Mouse (Mus musculus): ENCODE measurements around the gene Pno1. TPM values are rescaled to one million over a fixed set of nuclear protein-coding genes. Genes with fewer than 3 reads are reported as not detected.

Pno1 gene
- polyA plus RNA-seq, 1 experiment from 2014 or later, result 128 TPM

GRCm38 (mm10) chr11:17170938-17171729 lies 40.2 kb downstream of the Pno1 start:
- WGBS, result 97% methylated on average over 1 of the region's 1 CpGs
- no peak overlapping the region for H3K4me2 ChIP-seq (ENCODE audit: low read depth, low read length)
- H3K27ac ChIP-seq (replicated peaks; ENCODE audit: low read depth, low read length), result no peak overlapping the region
- H3K9me3 ChIP-seq (replicated peaks; ENCODE audit: control insufficient read depth, low read length), result no peaks in the 10 kb centered on the region
- no peak for DNase-seq (ENCODE audit: low spot score)
- H3K9ac ChIP-seq (replicated peaks; ENCODE audit: low read length), result no peak overlapping the region
- no peaks in the 10 kb centered on the region for H3K4me1 ChIP-seq (ENCODE audit: control insufficient read depth, insufficient read depth, low read length)
- no peak overlapping the region for H3K4me3 ChIP-seq (ENCODE audit: low read depth, low read length)
- H3K36me3 ChIP-seq (replicated peaks; ENCODE audit: control insufficient read depth, insufficient read depth, low read depth, low read length), result no peaks in the 10 kb centered on the region
- ATAC-seq (replicated peaks; ENCODE audit: insufficient number of reproducible peaks, low FRiP score, low TSS enrichment, low read depth), result no peak
- H3K27me3 ChIP-seq (ENCODE audit: control insufficient read depth, insufficient read depth, low read length), result no peaks in the 10 kb centered on the region

DNA sequence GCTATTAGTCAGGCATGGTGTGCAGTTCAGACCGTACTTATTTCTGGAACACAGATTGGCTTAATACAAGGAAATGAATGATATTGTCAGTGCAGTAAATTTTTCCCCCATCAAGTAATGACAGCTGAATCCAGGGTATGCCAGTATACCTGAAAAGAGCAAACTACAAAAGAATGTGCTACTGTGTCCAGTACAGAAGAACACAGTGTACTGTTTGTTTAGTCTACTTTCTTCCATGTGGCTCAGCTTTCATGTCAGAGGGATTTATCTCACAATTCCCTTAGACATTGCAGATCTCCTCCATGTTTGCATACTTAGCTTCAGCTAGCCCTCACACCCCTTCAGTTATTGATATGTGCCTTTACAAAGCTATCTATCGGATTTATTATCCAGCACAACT lies 42.1 kb downstream of the Pno1 start:
- H3K9me3 ChIP-seq (replicated peaks; ENCODE audit: control insufficient read depth, low read length), result no peaks in the 10 kb centered on the region
- H3K36me3 ChIP-seq (replicated peaks; ENCODE audit: control insufficient read depth, insufficient read depth, low read depth, low read length), result no peaks in the 10 kb centered on the region
- H3K4me1 ChIP-seq (ENCODE audit: control insufficient read depth, insufficient read depth, low read length), result no peaks in the 10 kb centered on the region
- H3K27me3 ChIP-seq (ENCODE audit: control insufficient read depth, insufficient read depth, low read length), result no peaks in the 10 kb centered on the region
- no peak overlapping the region for H3K9ac ChIP-seq (replicated peaks; ENCODE audit: low read length)
- no peak overlapping the region for H3K4me3 ChIP-seq (ENCODE audit: low read depth, low read length)
- 87% methylated on average over 2 of the region's 2 CpGs for WGBS
- no peak overlapping the region for H3K4me2 ChIP-seq (ENCODE audit: low read depth, low read length)
- no peak overlapping the region for H3K27ac ChIP-seq (replicated peaks; ENCODE audit: low read depth, low read length)
- no peak for DNase-seq (ENCODE audit: low spot score)
- no peak for ATAC-seq (replicated peaks; ENCODE audit: insufficient number of reproducible peaks, low FRiP score, low TSS enrichment, low read depth)

DNA sequence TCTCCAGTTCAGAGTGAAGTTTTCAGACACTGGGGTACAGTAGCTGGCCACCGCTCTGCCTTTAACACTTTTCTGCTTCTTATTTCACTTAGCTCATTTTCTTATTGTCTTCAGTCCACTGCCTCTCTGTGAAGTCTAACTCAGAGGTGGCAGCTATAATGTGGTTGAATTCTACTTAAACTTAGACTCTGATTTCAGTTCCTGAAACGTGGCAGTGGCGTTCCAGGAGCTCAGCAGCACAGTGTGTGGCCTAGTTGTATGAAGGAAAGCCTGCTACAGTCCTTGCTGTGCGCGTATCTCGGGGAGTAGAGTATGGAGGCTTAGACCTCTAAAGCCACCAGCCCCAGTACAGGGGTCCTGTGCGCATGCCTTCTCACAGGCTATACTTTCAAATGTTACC lies 44.7 kb downstream of the Pno1 start:
- no peak overlapping the region for H3K4me3 ChIP-seq (ENCODE audit: low read depth, low read length)
- no peak overlapping the region for H3K9ac ChIP-seq (replicated peaks; ENCODE audit: low read length)
- no peaks in the 10 kb centered on the region for H3K4me1 ChIP-seq (ENCODE audit: control insufficient read depth, insufficient read depth, low read length)
- no peak for DNase-seq (ENCODE audit: low spot score)
- 91% methylated on average over 7 of the region's 7 CpGs for WGBS
- no peaks in the 10 kb centered on the region for H3K9me3 ChIP-seq (replicated peaks; ENCODE audit: control insufficient read depth, low read length)
- H3K27ac ChIP-seq (replicated peaks; ENCODE audit: low read depth, low read length), result no peak overlapping the region
- H3K4me2 ChIP-seq (ENCODE audit: low read depth, low read length), result no peak overlapping the region
- no peaks in the 10 kb centered on the region for H3K27me3 ChIP-seq (ENCODE audit: control insufficient read depth, insufficient read depth, low read length)
- no peak for ATAC-seq (replicated peaks; ENCODE audit: insufficient number of reproducible peaks, low FRiP score, low TSS enrichment, low read depth)
- no peaks in the 10 kb centered on the region for H3K36me3 ChIP-seq (replicated peaks; ENCODE audit: control insufficient read depth, insufficient read depth, low read depth, low read length)

DNA sequence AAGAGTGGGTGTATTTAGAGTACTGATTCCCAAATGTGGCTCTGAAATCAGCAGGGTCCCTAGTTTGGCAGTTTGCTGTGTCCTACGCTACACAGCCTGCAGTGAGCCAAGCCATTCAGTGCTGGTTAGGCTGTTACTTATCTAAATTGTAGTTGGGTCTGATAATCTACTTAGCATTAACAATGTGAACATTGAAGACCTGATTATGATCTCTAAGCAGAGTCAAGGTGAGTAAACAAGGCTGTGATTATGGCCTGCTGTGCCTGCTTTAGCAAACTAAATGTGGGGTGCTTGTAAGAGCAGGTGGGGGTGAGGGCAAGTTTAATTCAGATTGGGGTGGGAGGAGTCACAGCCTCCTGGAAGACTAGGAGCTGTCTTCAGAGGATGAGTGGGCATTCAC lies 47.4 kb downstream of the Pno1 start:
- H3K9me3 ChIP-seq (replicated peaks; ENCODE audit: control insufficient read depth, low read length), result no peaks in the 10 kb centered on the region
- H3K36me3 ChIP-seq (replicated peaks; ENCODE audit: control insufficient read depth, insufficient read depth, low read depth, low read length), result no peaks in the 10 kb centered on the region
- DNase-seq (ENCODE audit: low spot score), result no peak
- ATAC-seq (replicated peaks; ENCODE audit: insufficient number of reproducible peaks, low FRiP score, low TSS enrichment, low read depth), result no peak
- H3K4me3 ChIP-seq (ENCODE audit: low read depth, low read length), result no peak overlapping the region
- H3K27me3 ChIP-seq (ENCODE audit: control insufficient read depth, insufficient read depth, low read length), result no peaks in the 10 kb centered on the region
- no peak overlapping the region for H3K4me2 ChIP-seq (ENCODE audit: low read depth, low read length)
- H3K27ac ChIP-seq (replicated peaks; ENCODE audit: low read depth, low read length), result no peak overlapping the region
- WGBS, result 82% methylated on average over 1 of the region's 1 CpGs
- no peak overlapping the region for H3K9ac ChIP-seq (replicated peaks; ENCODE audit: low read length)
- no peaks in the 10 kb centered on the region for H3K4me1 ChIP-seq (ENCODE audit: control insufficient read depth, insufficient read depth, low read length)

- H3K27me3 ChIP-seq (ENCODE audit: control insufficient read depth, insufficient read depth, low read length), result no peaks in the 10 kb centered on the region
- peak overlapping the region; percentile 95 for H3K27ac ChIP-seq (replicated peaks; ENCODE audit: low read depth, low read length)
- WGBS, result 2% methylated on average over 12 of the region's 12 CpGs
Measured at GRCm38 (mm10) chr11:17160242-17160641, 51.1 kb downstream of the Pno1 start.

GRCm38 (mm10) chr11:17159738-17160241 lies 51.6 kb downstream of the Pno1 start:
- WGBS, result under 1% methylated on average over 42 of the region's 46 CpGs
- no peaks in the 10 kb centered on the region for H3K27me3 ChIP-seq (ENCODE audit: control insufficient read depth, insufficient read depth, low read length)
- H3K27ac ChIP-seq (replicated peaks; ENCODE audit: low read depth, low read length), result peak overlapping the region; percentile 95
- H3K9me3 ChIP-seq (replicated peaks; ENCODE audit: control insufficient read depth, low read length), result no peaks in the 10 kb centered on the region
- ATAC-seq (replicated peaks; ENCODE audit: insufficient number of reproducible peaks, low FRiP score, low TSS enrichment, low read depth), result no peak; the same call in 1 of the 2 replicates
- H3K9ac ChIP-seq (replicated peaks; ENCODE audit: low read length), result peak overlapping the region; percentile 95
- peak overlapping the region; percentile 98 for H3K4me3 ChIP-seq (ENCODE audit: low read depth, low read length)
- no peaks in the 10 kb centered on the region for H3K36me3 ChIP-seq (replicated peaks; ENCODE audit: control insufficient read depth, insufficient read depth, low read depth, low read length)
- peak; percentile 29 for DNase-seq (ENCODE audit: low spot score)
- no peaks in the 10 kb centered on the region for H3K4me1 ChIP-seq (ENCODE audit: control insufficient read depth, insufficient read depth, low read length)
- peak overlapping the region; percentile 48 for H3K4me2 ChIP-seq (ENCODE audit: low read depth, low read length)

More at GRCm38 (mm10) chr11:17160242-17160641, 51.1 kb downstream of the Pno1 start:
- H3K9ac ChIP-seq (replicated peaks; ENCODE audit: low read length), result peak overlapping the region; percentile 95
- H3K36me3 ChIP-seq (replicated peaks; ENCODE audit: control insufficient read depth, insufficient read depth, low read depth, low read length), result no peaks in the 10 kb centered on the region
- ATAC-seq (replicated peaks; ENCODE audit: insufficient number of reproducible peaks, low FRiP score, low TSS enrichment, low read depth) (no peak), DNase-seq (ENCODE audit: low spot score) (peak; percentile 78)
- no peaks in the 10 kb centered on the region for H3K9me3 ChIP-seq (replicated peaks; ENCODE audit: control insufficient read depth, low read length)
- peak overlapping the region; percentile 48 for H3K4me2 ChIP-seq (ENCODE audit: low read depth, low read length)
- H3K4me3 ChIP-seq (ENCODE audit: low read depth, low read length), result peak overlapping the region; percentile 98
- H3K4me1 ChIP-seq (ENCODE audit: control insufficient read depth, insufficient read depth, low read length), result no peaks in the 10 kb centered on the region

GRCm38 (mm10) chr11:17158858-17159737 lies 52.3 kb downstream of the Pno1 start, which contains the start of gene Ppp3r1:
TSS of gene Ppp3r1 (plus strand) at chr11:17159263.
- under 1% methylated on average over 75 of the region's 89 CpGs for WGBS
- H3K27ac ChIP-seq (replicated peaks; ENCODE audit: low read depth, low read length), result peak within 1 kb of the TSS; percentile 95
- H3K4me3 ChIP-seq (ENCODE audit: low read depth, low read length), result peak within 1 kb of the TSS; percentile 98
- ATAC-seq (replicated peaks; ENCODE audit: insufficient number of reproducible peaks, low FRiP score, low TSS enrichment, low read depth) (peak; percentile 98), DNase-seq (ENCODE audit: low spot score) (peak; percentile 98)
- no peaks in the 10 kb centered on the region for H3K9me3 ChIP-seq (replicated peaks; ENCODE audit: control insufficient read depth, low read length)
- peak within 1 kb of the TSS; percentile 59 for H3K4me2 ChIP-seq (ENCODE audit: low read depth, low read length)
- no peaks in the 10 kb centered on the region for H3K27me3 ChIP-seq (ENCODE audit: control insufficient read depth, insufficient read depth, low read length)
- H3K4me1 ChIP-seq (ENCODE audit: control insufficient read depth, insufficient read depth, low read length), result no peaks in the 10 kb centered on the region
- no peaks in the 10 kb centered on the region for H3K36me3 ChIP-seq (replicated peaks; ENCODE audit: control insufficient read depth, insufficient read depth, low read depth, low read length)
- H3K9ac ChIP-seq (replicated peaks; ENCODE audit: low read length), result peak within 1 kb of the TSS; percentile 95
